Mouse (Mus musculus) hindbrain, postnatal 0 days (tissue): Measurements from ENCODE around the gene Pes1. TPM values are rescaled to one million over a fixed set of nuclear protein-coding genes. Genes with fewer than 3 reads are reported as not detected.

Experiments used
- ATAC-seq: fragments of 200-750 bp; cut with Nextera tagmentation; 2 replicates; pipeline ENCODE4 v1.8.0; 2017; ENCODE audit warnings: mild to moderate bottlenecking, moderate TSS enrichment, moderate library complexity
- DNase-seq: peaks from one replicate; pipeline ENCODE4 v3.0.0-alpha.2; 2015; ENCODE audit warnings: low spot score
- H3K27ac ChIP-seq: fragments of 300-500 bp; sonication (generic); 2 replicates; pipeline ENCODE4 v1.5.1; 2014; ENCODE audit warnings: mild to moderate bottlenecking
- H3K27me3 ChIP-seq: fragments of 300-500 bp; sonication (generic); 2 replicates; pipeline ENCODE4 v1.6.1; 2014; ENCODE audit warnings: low read length, mixed read lengths; ENCODE audit not compliant: insufficient read depth
- H3K36me3 ChIP-seq: fragments of 300-500 bp; sonication (generic); 2 replicates; pipeline ENCODE4 v1.6.1; 2014; ENCODE audit warnings: low read length, mixed read lengths; ENCODE audit not compliant: insufficient read depth
- H3K4me1 ChIP-seq: fragments of 300-500 bp; sonication (generic); 2 replicates; pipeline ENCODE4 v1.6.1; 2014; ENCODE audit warnings: antibody characterized with exemption, low read length, mixed read lengths; ENCODE audit not compliant: insufficient read depth
- H3K4me2 ChIP-seq: fragments of 300-500 bp; sonication (generic); 2 replicates; pipeline ENCODE4 v1.6.1; 2014; ENCODE audit warnings: low read depth, mild to moderate bottlenecking, low read length, moderate library complexity, mixed read lengths
- H3K4me3 ChIP-seq: fragments of 300-500 bp; sonication (generic); 2 replicates; pipeline ENCODE4 v1.5.1; 2014; ENCODE audit warnings: low read length
- H3K9ac ChIP-seq: fragments of 300-500 bp; sonication (generic); replicated peaks from 2 replicates; pipeline ENCODE4 v1.6.1; 2014; ENCODE audit warnings: mild to moderate bottlenecking, low read length, moderate library complexity, mixed read lengths
- H3K9me3 ChIP-seq: fragments of 300-500 bp; sonication (generic); 2 replicates; pipeline ENCODE4 v1.6.1; 2016; ENCODE audit warnings: low read length, mixed read lengths
- CTCF ChIP-seq: IDR thresholded peaks from 2 replicates; pipeline ENCODE4 v1.5.1; 2016; ENCODE audit warnings: antibody characterized with exemption, control low read depth, low read depth
- WGBS: fragments of 180-500 bp; shearing (Covaris S2); extraction: QIAGEN DNeasy Blood & Tissue Kit; methylation state at CpG from one replicate; pipeline ENCODE4 v1.1.7; 2014; 5-methylcytosine and 5-hydroxymethylcytosine counted together
- polyA plus RNA-seq: library from polyadenylated mRNA; unstranded; fragments of >200 nt; fragmentation: Nextera tagmentation; extraction: Ambion mirVana; gene quantifications from 2 replicates; pipeline ENCODE4 v1.2.1, GENCODE M21; 2015
- total RNA-seq: library from RNA; depleted of rRNA; stranded (reverse); fragments of >200 nt; gene quantifications from 2 replicates; pipeline ENCODE4 v1.2.3, GENCODE M21; 2014

Pes1 gene
- total and polyA plus RNA-seq, 2 experiments from 2014 or later, result 36.4 to 44.5 TPM

DNA sequence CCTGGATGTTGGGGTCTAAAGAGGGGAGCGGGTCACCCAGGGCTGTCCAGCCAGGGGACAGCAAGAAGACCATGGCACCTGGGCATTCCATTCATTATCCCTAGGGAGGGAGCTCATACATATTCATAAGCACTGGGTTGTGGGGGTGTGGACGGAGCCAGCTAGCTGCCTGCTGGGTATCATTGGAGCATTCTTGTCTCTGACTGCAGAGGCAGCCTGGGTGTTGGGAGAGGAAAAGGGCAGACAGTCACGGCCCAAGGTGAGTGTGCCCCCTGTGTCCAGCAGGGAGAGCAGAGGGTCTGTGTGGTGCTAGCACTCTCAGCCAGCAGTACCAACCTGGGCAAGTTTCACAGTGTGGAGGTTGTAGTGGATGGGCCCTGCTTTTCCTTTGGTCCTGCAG lies 26.0 kb downstream of the Pes1 start:
- no peaks in the 10 kb centered on the region for H3K27me3 ChIP-seq
- TF ChIP-seq CTCF, result no peak
- no peak overlapping the region for H3K27ac ChIP-seq
- no peak overlapping the region for H3K9ac ChIP-seq
- DNase-seq (no peak), ATAC-seq (no peak)
- no peaks in the 10 kb centered on the region for H3K36me3 ChIP-seq
- H3K4me3 ChIP-seq, result no peak overlapping the region
- no peaks in the 10 kb centered on the region for H3K4me1 ChIP-seq
- H3K9me3 ChIP-seq, result no peaks in the 10 kb centered on the region
- 39% methylated on average over 3 of the region's 3 CpGs for WGBS
- H3K4me2 ChIP-seq, result no peak overlapping the region

DNA sequence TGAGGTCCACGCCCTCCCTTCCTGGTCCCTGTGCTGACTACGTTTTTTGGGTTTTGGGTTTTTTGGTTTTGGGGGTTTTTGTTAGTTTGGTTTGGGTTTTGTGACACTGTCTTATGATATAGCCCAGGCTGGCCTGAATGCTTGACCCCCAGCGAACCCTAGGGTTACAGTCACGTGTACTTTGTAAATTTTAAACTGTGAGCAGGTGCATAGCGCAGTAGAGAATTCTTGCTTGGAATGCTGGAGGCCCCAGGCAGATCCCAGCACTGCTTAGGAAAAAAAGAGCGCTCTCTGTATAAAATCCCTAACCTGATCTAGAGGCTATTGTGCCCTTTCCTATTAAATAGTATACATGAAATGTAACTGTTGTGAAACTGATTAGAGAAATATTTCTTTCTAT lies 29.4 kb downstream of the Pes1 start:
- WGBS, result 78% methylated on average over 6 of the region's 6 CpGs
- ATAC-seq (no peak), DNase-seq (no peak)
- H3K27ac ChIP-seq, result no peak overlapping the region
- no peak overlapping the region for H3K4me2 ChIP-seq
- H3K27me3 ChIP-seq, result 0 out of 2 replicates have a peak, but pooled peaks cover 12% of the 10 kb centered on the region
- no peak overlapping the region for H3K9ac ChIP-seq
- no peak for TF ChIP-seq CTCF
- H3K4me1 ChIP-seq, result no peaks in the 10 kb centered on the region
- H3K4me3 ChIP-seq, result no peak overlapping the region
- no peaks in the 10 kb centered on the region for H3K9me3 ChIP-seq
- no peaks in the 10 kb centered on the region for H3K36me3 ChIP-seq

DNA sequence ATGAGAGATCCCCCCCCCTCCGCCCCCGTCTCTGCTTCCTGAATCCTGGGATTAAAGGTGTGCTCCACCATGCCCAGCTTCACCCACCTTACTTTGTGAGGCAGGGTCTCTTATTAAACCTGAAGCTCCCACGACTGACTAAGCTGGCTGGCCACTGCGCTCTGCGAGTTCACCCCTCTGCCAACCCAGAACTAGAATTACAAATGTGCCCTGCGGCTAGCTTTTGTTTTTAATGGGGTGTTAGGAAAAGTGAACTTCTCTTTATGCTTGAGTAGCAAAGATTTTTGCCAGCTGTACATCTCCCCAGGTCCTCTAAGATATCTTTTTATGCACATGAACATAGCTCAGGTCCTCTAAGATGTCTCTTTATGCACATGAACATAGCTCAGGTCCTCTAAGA lies 30.1 kb downstream of the Pes1 start:
- Histone ChIP-seq H3K4me2 (no peak overlapping the region), H3K9me3 (no peaks in the 10 kb centered on the region), H3K9ac (no peak overlapping the region), H3K27me3 (0 out of 2 replicates have a peak, but pooled peaks cover 19% of the 10 kb centered on the region), H3K36me3 (no peaks in the 10 kb centered on the region), H3K4me1 (no peaks in the 10 kb centered on the region), H3K27ac (no peak overlapping the region), H3K4me3 (no peak overlapping the region)
- WGBS, result 84% methylated on average over 6 of the region's 6 CpGs
- DNase-seq (no peak), ATAC-seq (no peak)
- no peak for TF ChIP-seq CTCF

DNA sequence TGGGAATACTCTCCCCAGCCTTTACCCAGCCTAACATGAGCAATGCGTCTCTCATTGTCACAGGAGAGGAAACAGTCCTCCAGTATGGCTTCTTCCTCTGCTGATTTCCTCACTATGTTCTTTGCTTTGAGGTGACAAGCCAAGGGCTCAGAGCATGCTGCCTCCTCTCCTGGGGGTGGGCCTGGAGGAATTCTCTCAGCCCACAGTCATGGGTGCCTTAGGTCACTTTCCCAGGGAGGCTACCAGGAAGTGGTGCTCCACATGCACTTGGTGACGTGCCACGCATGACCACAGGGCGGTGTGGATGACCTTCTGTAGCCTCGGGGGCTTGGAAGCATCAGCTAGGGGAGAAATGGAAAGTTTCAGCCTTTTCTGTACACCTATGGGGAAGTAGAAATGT lies 31.7 kb downstream of the Pes1 start:
- no peaks in the 10 kb centered on the region for H3K4me1 ChIP-seq
- no peak overlapping the region for H3K27ac ChIP-seq
- H3K9me3 ChIP-seq, result no peaks in the 10 kb centered on the region
- H3K36me3 ChIP-seq, result no peaks in the 10 kb centered on the region
- ATAC-seq (no peak), DNase-seq (no peak)
- H3K4me2 ChIP-seq, result no peak overlapping the region
- WGBS, result 83% methylated on average over 5 of the region's 5 CpGs
- no peak for TF ChIP-seq CTCF
- H3K4me3 ChIP-seq, result no peak overlapping the region
- no peak overlapping the region for H3K9ac ChIP-seq
- H3K27me3 ChIP-seq, result peaks cover 27% of the 10 kb centered on the region; the same call in 1 of the 2 replicates

DNA sequence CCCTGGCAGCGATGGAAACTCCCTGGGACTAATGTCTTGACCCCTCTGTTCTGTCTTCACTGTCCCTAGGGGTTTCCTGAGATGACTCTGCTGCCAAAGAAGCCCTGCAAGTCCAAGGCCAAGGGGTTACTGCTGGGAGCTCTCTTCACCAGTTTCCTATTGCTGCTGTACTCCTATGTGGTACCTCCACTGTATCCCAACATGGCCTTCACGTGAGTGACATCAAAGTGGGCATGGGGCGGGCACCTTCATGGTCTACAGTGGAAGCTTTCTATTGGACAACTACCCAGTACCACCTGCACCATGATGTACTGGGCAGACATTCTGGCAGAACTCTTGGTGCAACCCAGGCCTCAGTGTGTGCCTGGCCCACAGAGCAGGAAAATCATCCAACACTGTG lies 33.1 kb downstream of the Pes1 start:
- Histone ChIP-seq H3K27me3 (peaks cover 30% of the 10 kb centered on the region; the same call in 1 of the 2 replicates), H3K9ac (no peak overlapping the region), H3K36me3 (no peaks in the 10 kb centered on the region), H3K4me3 (no peak overlapping the region), H3K27ac (no peak overlapping the region), H3K9me3 (no peaks in the 10 kb centered on the region), H3K4me2 (no peak overlapping the region), H3K4me1 (no peaks in the 10 kb centered on the region)
- 91% methylated on average over 3 of the region's 3 CpGs for WGBS
- no peak for ATAC-seq
- TF ChIP-seq CTCF, result no peak
- no peak for DNase-seq

DNA sequence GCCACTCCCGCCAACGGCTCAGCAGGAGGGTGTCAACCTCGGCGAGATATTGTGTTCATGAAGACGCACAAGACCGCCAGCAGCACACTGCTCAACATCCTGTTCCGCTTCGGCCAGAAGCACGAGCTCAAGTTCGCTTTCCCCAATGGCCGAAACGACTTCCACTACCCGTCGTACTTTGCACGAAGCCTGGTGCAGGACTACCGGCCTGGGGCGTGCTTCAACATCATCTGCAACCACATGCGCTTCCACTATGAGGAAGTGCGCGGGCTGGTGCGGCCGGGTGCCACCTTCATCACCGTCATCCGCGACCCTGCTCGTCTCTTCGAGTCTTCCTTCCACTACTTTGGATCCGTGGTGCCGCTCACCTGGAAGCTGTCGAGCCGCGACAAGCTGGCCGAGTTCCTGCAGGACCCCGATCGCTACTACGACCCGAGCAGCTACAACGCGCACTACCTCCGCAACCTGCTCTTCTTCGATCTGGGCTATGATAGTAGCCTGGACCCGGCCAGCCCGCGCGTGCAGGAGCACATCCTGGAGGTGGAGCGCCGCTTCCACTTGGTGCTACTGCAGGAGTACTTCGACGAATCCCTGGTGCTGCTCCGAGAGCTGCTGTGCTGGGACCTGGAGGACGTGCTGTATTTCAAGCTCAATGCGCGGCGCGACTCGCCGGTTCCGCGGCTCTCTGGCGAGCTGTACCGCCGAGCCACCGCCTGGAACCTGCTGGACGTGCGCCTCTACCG lies 34.4 kb downstream of the Pes1 start:
- no peaks in the 10 kb centered on the region for H3K9me3 ChIP-seq
- DNase-seq, result no peak
- TF ChIP-seq CTCF, result peak; percentile 9; the same call in 1 of the 2 replicates
- peak overlapping the region; percentile 26 for H3K4me3 ChIP-seq
- H3K27ac ChIP-seq, result no peak overlapping the region
- no peaks in the 10 kb centered on the region for H3K36me3 ChIP-seq
- H3K4me1 ChIP-seq, result no peaks in the 10 kb centered on the region
- H3K27me3 ChIP-seq, result peaks cover 30% of the 10 kb centered on the region; the same call in 1 of the 2 replicates
- peak overlapping the region; percentile 44 for H3K4me2 ChIP-seq
- ATAC-seq, result no peak
- H3K9ac ChIP-seq, result no peak overlapping the region
- WGBS, result 9% methylated on average over 66 of the region's 66 CpGs

DNA sequence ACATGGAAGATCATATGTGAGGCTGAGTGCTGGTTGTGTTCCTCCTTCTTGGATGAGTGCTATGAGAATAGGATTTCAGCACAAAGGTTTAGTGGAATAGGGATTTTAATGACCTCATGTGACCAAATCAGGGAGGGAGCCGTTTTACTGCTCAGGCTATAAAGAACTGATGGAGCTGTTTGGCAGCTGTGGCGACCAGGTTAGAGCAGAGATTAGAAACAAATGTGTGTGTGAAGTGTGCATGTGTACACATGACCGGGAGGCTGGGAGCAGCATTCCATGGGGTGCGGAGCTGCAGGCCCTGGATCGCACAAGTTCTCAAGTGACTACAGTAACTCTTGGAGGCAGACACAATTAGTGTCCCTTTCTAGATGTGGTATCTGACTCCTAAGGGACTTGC lies 35.8 kb downstream of the Pes1 start:
- no peaks in the 10 kb centered on the region for H3K36me3 ChIP-seq
- no peak overlapping the region for H3K9ac ChIP-seq
- H3K27ac ChIP-seq, result no peak overlapping the region
- peaks cover 30% of the 10 kb centered on the region; the same call in 1 of the 2 replicates for H3K27me3 ChIP-seq
- DNase-seq (no peak), ATAC-seq (no peak)
- H3K4me2 ChIP-seq, result no peak overlapping the region
- H3K4me1 ChIP-seq, result no peaks in the 10 kb centered on the region
- no peak for TF ChIP-seq CTCF
- no peak overlapping the region for H3K4me3 ChIP-seq
- WGBS, result 84% methylated on average over 5 of the region's 5 CpGs
- no peaks in the 10 kb centered on the region for H3K9me3 ChIP-seq
